8 mouse cellular contexts compared by ENCODE assay signal in the genomic region with DNA sequence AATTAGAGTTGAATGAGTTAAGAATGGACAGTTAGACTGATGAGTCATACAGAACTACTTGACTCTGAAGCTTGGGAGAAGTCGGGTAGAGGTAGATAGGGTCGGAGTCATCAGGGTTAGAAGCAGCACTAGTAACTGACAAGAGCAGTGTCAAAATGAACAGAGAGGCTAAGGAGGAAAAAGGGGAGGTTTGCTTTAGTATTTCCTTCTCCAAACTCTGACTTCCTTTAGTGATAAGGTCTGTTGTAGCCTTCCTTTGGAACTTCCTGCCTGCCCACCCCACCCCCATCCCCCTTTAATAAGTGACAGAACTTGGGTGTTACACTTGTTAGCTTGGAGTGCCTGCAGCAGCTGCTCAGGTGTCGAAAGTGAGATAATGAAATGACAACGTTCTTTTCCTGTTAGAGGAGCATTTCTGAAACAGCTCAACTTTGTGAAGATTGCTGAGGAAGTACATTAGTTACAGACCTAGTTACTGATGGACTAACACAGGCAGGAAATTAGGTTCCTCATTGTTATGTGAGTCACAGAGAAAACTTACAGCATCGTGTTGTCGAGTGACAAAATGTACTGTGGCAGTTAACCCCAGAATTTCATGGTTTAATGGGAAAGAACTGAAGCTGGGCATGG. TPM values are rescaled to one million over a fixed set of nuclear protein-coding genes. Genes with fewer than 3 reads are reported as not detected.
DNase-seq lines count a peak whose midpoint lies in the region; ATAC-seq and TF ChIP-seq lines count a peak whose summit lies in the region.

No protein-coding gene starts in this region.

- WGBS in bone marrow, adult 2 months = under 1% methylated on average over 6 of the region's 6 CpGs
- 29% methylated on average over 6 of the region's 6 CpGs for WGBS in intestine, embryonic 14.5 days
- 54% methylated on average over 6 of the region's 6 CpGs for WGBS in forebrain, embryonic 15.5 days

- no peaks in the 10 kb centered on the region for H3K9me3 ChIP-seq in intestine, embryonic 14.5 days (ENCODE audit: control insufficient read depth, low read length)
- H3K9me3 ChIP-seq in forebrain, embryonic 15.5 days = no peaks in the 10 kb centered on the region

- no peaks in the 10 kb centered on the region for H3K27me3 ChIP-seq in intestine, embryonic 14.5 days (replicated peaks; ENCODE audit: control insufficient read depth, insufficient read depth, low read length)
- H3K27me3 ChIP-seq in forebrain, embryonic 15.5 days = no peaks in the 10 kb centered on the region

- peak overlapping the region; percentile 46 for H3K27ac ChIP-seq in layer of hippocampus, adult 2 months
- H3K27ac ChIP-seq in bone marrow, adult 2 months (ENCODE audit: control insufficient read depth, insufficient read depth, low read depth, low read length, poor library complexity) = peak overlapping the region; percentile 71; the same call in 1 of the 2 replicates
- peak overlapping the region; percentile 19; the same call in 1 of the 2 replicates for H3K27ac ChIP-seq in intestine, embryonic 14.5 days (ENCODE audit: low read depth)
- no peak overlapping the region; the same call in 1 of the 2 replicates for H3K27ac ChIP-seq in forebrain, embryonic 15.5 days (replicated peaks)

- ATAC-seq in intestine, embryonic 14.5 days (replicated peaks; ENCODE audit: low FRiP score, low TSS enrichment, low read depth) = no peak
- ATAC-seq in forebrain, embryonic 15.5 days (replicated peaks) = no peak

- no peak overlapping the region for H3K9ac ChIP-seq in intestine, embryonic 14.5 days (ENCODE audit: low read length)
- H3K9ac ChIP-seq in forebrain, embryonic 15.5 days (replicated peaks) = no peak overlapping the region

- no peaks in the 10 kb centered on the region; the same call in 1 of the 2 replicates for H3K4me1 ChIP-seq in bone marrow, adult 2 months (ENCODE audit: control insufficient read depth, insufficient read depth, low read length)
- H3K4me1 ChIP-seq in intestine, embryonic 14.5 days (replicated peaks; ENCODE audit: control insufficient read depth, insufficient read depth, low read length) = peaks cover 29% of the 10 kb centered on the region
- H3K4me1 ChIP-seq in forebrain, embryonic 15.5 days = peaks cover 44% of the 10 kb centered on the region

- no peak for TF ChIP-seq CTCF in layer of hippocampus, adult 2 months (conservative IDR thresholded peaks at IDR 0.05)
- no peak for TF ChIP-seq CTCF in bone marrow, adult 2 months (IDR thresholded peaks at IDR 0.05; ENCODE audit: control insufficient read depth, insufficient read depth, low read length)

- H3K36me3 ChIP-seq in intestine, embryonic 14.5 days (ENCODE audit: control insufficient read depth, insufficient read depth, low read length) = peaks cover 36% of the 10 kb centered on the region
- H3K36me3 ChIP-seq in forebrain, embryonic 15.5 days = peaks cover 28% of the 10 kb centered on the region

- no peak for TF ChIP-seq POLR2A in bone marrow, adult 2 months (IDR thresholded peaks at IDR 0.05; ENCODE audit: borderline replicate concordance, control insufficient read depth, low read depth, low read length)

- peak overlapping the region; percentile 31 for H3K4me2 ChIP-seq in intestine, embryonic 14.5 days (ENCODE audit: low read length)
- H3K4me2 ChIP-seq in forebrain, embryonic 15.5 days (replicated peaks) = no peak overlapping the region

- H3K4me3 ChIP-seq in layer of hippocampus, adult 2 months = no peak overlapping the region
- H3K4me3 ChIP-seq in bone marrow, adult 2 months (replicated peaks; ENCODE audit: control insufficient read depth, low read depth, low read length) = no peak overlapping the region
- no peak overlapping the region for H3K4me3 ChIP-seq in intestine, embryonic 14.5 days (ENCODE audit: low read depth, low read length)
- H3K4me3 ChIP-seq in forebrain, embryonic 15.5 days = no peak overlapping the region

- no peak for DNase-seq in layer of hippocampus, adult 2 months (ENCODE audit: low spot score in 2 of 2)
- no peak for DNase-seq in layer of hippocampus, adult 11-12 months (ENCODE audit: low spot score)
- DNase-seq in intestine, embryonic 14.5 days (ENCODE audit: low spot score) = no peak
- peak; percentile 26 to 28 for DNase-seq in natural killer cell, adult 2 months (ENCODE audit: low spot score in 2 of 2)
- no peak for DNase-seq in right cerebral cortex, postnatal 14 days
- no peak for DNase-seq in cerebellum, adult 11 months

RNA-seq across cellular contexts. Expression of gene Asxl1, which starts 5.0 kb away (rescaled TPM):
- 10 to 100 TPM; 34.6 to 34.9 TPM for total RNA-seq in layer of hippocampus, adult 2 months (2021)
- 35.7 and 56.2 TPM in 2 replicates for polyA plus RNA-seq in bone marrow, adult 2 months (2011; ENCODE audit: insufficient read depth, insufficient read length, low replicate concordance, missing spikeins)
- 15.6 and 17.0 TPM in 2 replicates for polyA plus RNA-seq in intestine, embryonic 14.5 days (2014; fragmentation: Nextera tagmentation; extraction: Ambion mirVana)
- polyA plus RNA-seq in forebrain, embryonic 15.5 days (2015; fragmentation: Nextera tagmentation; extraction: Ambion mirVana) = 13.1 and 17.1 TPM in 2 replicates

RNA-seq across cellular contexts. Expression of gene Kif3b, which starts 59.5 kb away (rescaled TPM):
- total RNA-seq in layer of hippocampus, adult 2 months (2021) = 10 to 100 TPM; 50.6 to 55.7 TPM
- polyA plus RNA-seq in bone marrow, adult 2 months (2011; ENCODE audit: insufficient read depth, insufficient read length, low replicate concordance, missing spikeins) = 6.3 and 10.9 TPM in 2 replicates
- polyA plus RNA-seq in intestine, embryonic 14.5 days (2014; fragmentation: Nextera tagmentation; extraction: Ambion mirVana) = 5.5 and 6.6 TPM in 2 replicates
- polyA plus RNA-seq in forebrain, embryonic 15.5 days (2015; fragmentation: Nextera tagmentation; extraction: Ambion mirVana) = 18.7 and 19.0 TPM in 2 replicates

Comparison
In these comparisons a context has a peak if more than half of its experiments do, and no peak if none do; other contexts are left out.
1. DNase-seq: peak in natural killer cell, adult 2 months (2 of 2); none in layer of hippocampus, adult 2 months (0 of 2), layer of hippocampus, adult 11-12 months (single experiment), intestine, embryonic 14.5 days (single experiment), right cerebral cortex, postnatal 14 days (single experiment) and cerebellum, adult 11 months (single experiment).